Mouse (Mus musculus) spleen, postnatal 36 days (tissue): ENCODE results near the gene Olfr740.

ENCODE experiments used
- DNase-seq, 2 experiments: peaks; one replicate each; pipeline ENCODE4 v3.0.0; 2022; ENCODE audit warnings: low spot score in 2 of 2, mixed read lengths in 1 of 2

Gene Olfr740

GRCm38 (mm10) chr14:50445245-50445644 is at the start of gene Olfr740:
Gene Olfr740 (plus strand): TSS chr14:50445545.
- DNase-seq: no peak

- no peak for DNase-seq
Measured at GRCm38 (mm10) chr14:50407268-50407667, 38.1 kb upstream of the Olfr740 start, which contains the start of gene Olfr738. Gene Olfr738 (plus strand): TSS chr14:50407568.

GRCm38 (mm10) chr14:50418326-50418725 is 27.0 kb upstream of the Olfr740 start, which contains the start of gene Olfr739:
Gene Olfr739 (plus strand): TSS chr14:50418626.
- DNase-seq: no peak

- no peak for DNase-seq
Measured at GRCm38 (mm10) chr14:50472438-50472837, 27.1 kb downstream of the Olfr740 start, which contains the start of gene Olfr741. Gene Olfr741 (plus strand): TSS chr14:50472738.

GRCm38 (mm10) chr14:50478406-50478805 is 33.1 kb downstream of the Olfr740 start:
- DNase-seq: no peak

- DNase-seq: no peak
Measured at GRCm38 (mm10) chr14:50503300-50503699, 58.0 kb downstream of the Olfr740 start, which contains the start of gene Olfr742. Gene Olfr742 (plus strand): TSS chr14:50503600.
